Mouse (Mus musculus) spleen, adult 2 months (tissue): Measurements from ENCODE around the gene Gpa33.

Source experiments
- CTCF ChIP-seq: fragments of 200-500 bp; IDR thresholded peaks from 2 replicates; pipeline ENCODE4 v1.5.1; 2011; ENCODE audit warnings: mild to moderate bottlenecking, inconsistent platforms; ENCODE audit not compliant: insufficient read depth, insufficient read length, insufficient replicate concordance; ENCODE audit errors: extremely low read depth
- POLR2A ChIP-seq: fragments of 200-500 bp; IDR thresholded peaks from 2 replicates; pipeline ENCODE4 v1.6.1; 2011; ENCODE audit warnings: low read depth, low read length, inconsistent platforms

DNA sequence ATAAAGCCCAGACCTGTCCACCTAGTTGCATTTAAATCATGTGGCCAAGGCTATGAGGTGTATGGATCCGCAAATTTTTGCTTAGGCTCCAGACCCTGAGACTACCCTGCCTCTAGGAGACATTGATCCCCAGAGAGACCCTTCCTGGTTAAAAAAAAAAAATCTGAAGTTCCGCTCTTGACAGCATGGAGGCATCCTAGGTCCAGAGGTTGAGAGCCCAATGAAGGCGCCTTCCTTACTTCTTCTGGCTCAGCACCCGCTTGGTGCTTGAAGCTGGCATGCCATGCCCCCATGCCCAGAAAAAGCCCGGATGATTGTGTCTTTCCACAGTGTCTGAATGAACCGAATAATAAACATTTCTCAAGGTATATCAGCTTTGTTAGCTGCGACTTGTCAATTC, 51.5 kb downstream of the Gpa33 start:
- TF ChIP-seq POLR2A, result no peak
- TF ChIP-seq CTCF, result no peak
